Mouse (Mus musculus) forebrain, embryonic 14.5 days (tissue): ENCODE results near the gene Sds. TPM values are rescaled to one million over a fixed set of nuclear protein-coding genes. Genes with fewer than 3 reads are reported as not detected.

Source experiments
- ATAC-seq: fragments of 200-750 bp; cut with Nextera tagmentation; 2 replicates; pipeline ENCODE4 v1.8.0; 2017; ENCODE audit warnings: mild to moderate bottlenecking, moderate library complexity
- DNase-seq: peaks from one replicate; pipeline ENCODE4 v3.0.0-alpha.2; 2015; ENCODE audit warnings: low spot score
- H3K27ac ChIP-seq: fragments of 300-500 bp; sonication (generic); 2 replicates; pipeline ENCODE4 v1.5.1; 2014; ENCODE audit warnings: low read depth, mild to moderate bottlenecking, control low read depth, low read length, moderate library complexity
- H3K27me3 ChIP-seq: fragments of 300-500 bp; sonication (generic); replicated peaks from 2 replicates; pipeline ENCODE4 v1.6.1; 2014; ENCODE audit warnings: low read length, control low read depth, mixed read lengths; ENCODE audit not compliant: control insufficient read depth, insufficient read depth
- H3K36me3 ChIP-seq: fragments of 300-500 bp; sonication (generic); 2 replicates; pipeline ENCODE4 v1.6.1; 2014; ENCODE audit warnings: low read length, control low read depth; ENCODE audit not compliant: control insufficient read depth, insufficient read depth
- H3K4me1 ChIP-seq: fragments of 300-500 bp; sonication (generic); 2 replicates; pipeline ENCODE4 v1.6.1; 2014; ENCODE audit warnings: antibody characterized with exemption, low read length, control low read depth; ENCODE audit not compliant: control insufficient read depth, insufficient read depth
- H3K4me2 ChIP-seq: fragments of 300-500 bp; sonication (generic); 2 replicates; pipeline ENCODE4 v1.6.1; 2014; ENCODE audit warnings: mild to moderate bottlenecking, control low read depth, low read length
- H3K4me3 ChIP-seq: fragments of 300-500 bp; sonication (generic); 2 replicates; pipeline ENCODE4 v1.5.1; 2014; ENCODE audit warnings: low read depth, low read length, control low read depth
- H3K9ac ChIP-seq: fragments of 300-500 bp; sonication (generic); 2 replicates; pipeline ENCODE4 v1.6.1; 2014; ENCODE audit warnings: mild to moderate bottlenecking, low read length, control low read depth, moderate library complexity
- H3K9me3 ChIP-seq: fragments of 300-500 bp; sonication (generic); replicated peaks from 2 replicates; pipeline ENCODE4 v1.6.1; 2016; ENCODE audit warnings: low read length, control low read depth, mixed read lengths; ENCODE audit not compliant: control insufficient read depth
- WGBS: fragments of 180-500 bp; shearing (Covaris S2); extraction: QIAGEN DNeasy Blood & Tissue Kit; methylation state at CpG from one replicate; pipeline ENCODE4 v1.1.7; 2014; 5-methylcytosine and 5-hydroxymethylcytosine counted together
- polyA plus RNA-seq: library from polyadenylated mRNA; unstranded; fragments of >200 nt; fragmentation: Nextera tagmentation; extraction: Ambion mirVana; gene quantifications from 2 replicates; pipeline ENCODE4 v1.2.1, GENCODE M21; 2014

Gene Sds
- polyA plus RNA-seq, 1 experiment from 2014 or later, result not detected

DNA sequence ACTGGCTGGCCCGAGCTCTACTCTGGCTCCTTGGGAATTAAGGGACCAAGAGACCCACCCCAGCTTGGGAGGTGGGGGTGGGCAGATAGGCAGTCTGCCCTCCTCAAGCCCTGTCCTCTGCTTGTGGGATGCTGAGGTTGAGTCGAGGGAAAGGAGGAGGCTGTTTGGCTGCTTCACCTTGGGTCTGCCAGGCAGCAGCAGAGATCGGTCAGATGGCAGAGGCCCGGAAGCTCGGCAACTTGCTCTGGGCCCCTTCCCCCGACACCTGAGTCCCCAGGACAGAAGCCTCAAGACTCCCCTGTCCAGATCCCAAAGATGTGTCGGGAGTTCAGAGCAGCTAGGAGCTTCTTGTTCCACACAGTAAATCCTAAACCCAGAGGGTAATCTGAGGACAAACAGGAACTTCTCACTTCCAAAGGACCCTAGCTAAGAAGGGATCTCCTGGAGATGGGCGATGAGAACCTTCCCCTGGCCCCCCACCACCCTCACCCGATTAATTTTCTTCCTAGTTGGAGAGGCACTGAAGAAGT, 43.8 kb upstream of the Sds start:
- peak overlapping the region; percentile 38 for H3K4me3 ChIP-seq
- peak overlapping the region; percentile 33; the same call in 1 of the 2 replicates for H3K4me2 ChIP-seq
- H3K27me3 ChIP-seq, result peaks cover 74% of the 10 kb centered on the region
- peak overlapping the region; percentile 43; the same call in 1 of the 2 replicates for H3K9ac ChIP-seq
- 0% methylated on average over 9 of the region's 9 CpGs for WGBS
- no peaks in the 10 kb centered on the region for H3K9me3 ChIP-seq
- peaks cover 12% of the 10 kb centered on the region for H3K4me1 ChIP-seq
- 0 out of 2 replicates have a peak overlapping the region, but pooled peaks have one; percentile 41 for H3K27ac ChIP-seq
- no peaks in the 10 kb centered on the region for H3K36me3 ChIP-seq
- no peak for ATAC-seq
- DNase-seq, result no peak

DNA sequence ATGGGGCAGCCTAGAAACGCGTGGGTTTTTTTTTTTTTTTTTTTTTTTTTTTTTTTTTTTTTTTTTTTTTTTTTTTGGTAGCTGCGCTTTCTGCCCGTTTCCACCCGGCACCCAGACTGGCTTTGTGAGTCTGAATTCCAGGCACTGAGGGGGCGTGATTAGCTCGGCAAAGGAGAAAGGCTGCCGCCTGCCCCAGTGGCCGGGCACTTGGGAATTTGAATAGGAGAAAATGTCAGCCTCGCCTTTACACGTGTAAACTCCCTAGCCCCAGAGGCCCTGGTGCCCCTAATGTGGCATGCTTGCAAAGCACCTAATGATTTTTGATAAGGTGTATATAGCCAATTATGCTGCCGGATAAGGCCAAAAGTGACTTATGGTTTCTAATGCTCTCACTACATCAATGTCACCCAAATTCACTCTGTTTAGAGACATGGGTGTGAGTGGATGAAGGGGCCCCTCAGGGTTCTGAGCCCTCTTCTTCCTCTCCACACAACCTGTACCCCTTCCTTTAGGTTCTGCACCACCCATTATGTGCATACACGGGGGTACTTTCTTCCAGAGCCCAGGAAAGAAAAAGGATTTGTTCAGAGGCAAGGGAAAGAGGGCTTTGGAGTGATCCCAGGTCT, 43.1 kb upstream of the Sds start:
- WGBS, result 2% methylated on average over 13 of the region's 13 CpGs
- ATAC-seq, result no peak
- H3K4me1 ChIP-seq, result peaks cover 14% of the 10 kb centered on the region
- H3K36me3 ChIP-seq, result no peaks in the 10 kb centered on the region
- H3K4me3 ChIP-seq, result peak overlapping the region; percentile 38
- peak overlapping the region; percentile 43; the same call in 1 of the 2 replicates for H3K9ac ChIP-seq
- H3K4me2 ChIP-seq, result no peak overlapping the region
- no peak overlapping the region; the same call in 1 of the 2 replicates for H3K27ac ChIP-seq
- peaks cover 81% of the 10 kb centered on the region for H3K27me3 ChIP-seq
- no peaks in the 10 kb centered on the region for H3K9me3 ChIP-seq
- no peak for DNase-seq

DNA sequence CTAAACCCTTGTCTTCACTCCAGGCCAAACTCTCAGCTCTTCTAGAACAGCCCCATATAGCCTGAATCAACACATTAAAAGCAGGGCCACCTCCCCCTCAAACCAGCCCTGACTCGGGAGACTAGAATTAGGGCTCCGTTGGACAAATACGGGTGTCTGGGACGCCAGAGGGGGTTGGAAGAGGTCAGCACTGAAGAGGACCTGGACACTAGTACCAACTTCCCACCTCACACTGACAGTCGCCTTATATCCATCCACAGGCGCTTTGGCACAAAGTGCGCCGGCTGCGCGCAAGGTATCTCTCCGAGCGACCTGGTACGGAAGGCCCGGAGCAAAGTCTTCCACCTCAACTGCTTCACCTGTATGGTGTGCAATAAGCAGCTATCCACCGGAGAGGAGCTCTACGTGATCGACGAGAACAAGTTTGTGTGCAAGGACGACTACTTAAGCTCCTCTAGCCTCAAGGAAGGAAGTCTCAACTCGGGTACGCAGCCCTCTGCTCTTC, 42.0 kb upstream of the Sds start:
- Histone ChIP-seq H3K4me2 (peak overlapping the region; percentile 58), H3K4me1 (peaks cover 17% of the 10 kb centered on the region), H3K4me3 (peak overlapping the region; percentile 38), H3K27me3 (peaks cover 91% of the 10 kb centered on the region), H3K36me3 (no peaks in the 10 kb centered on the region), H3K27ac (no peak overlapping the region), H3K9me3 (no peaks in the 10 kb centered on the region), H3K9ac (peak overlapping the region; percentile 43)
- 3% methylated on average over 21 of the region's 21 CpGs for WGBS
- ATAC-seq (no peak), DNase-seq (no peak)

DNA sequence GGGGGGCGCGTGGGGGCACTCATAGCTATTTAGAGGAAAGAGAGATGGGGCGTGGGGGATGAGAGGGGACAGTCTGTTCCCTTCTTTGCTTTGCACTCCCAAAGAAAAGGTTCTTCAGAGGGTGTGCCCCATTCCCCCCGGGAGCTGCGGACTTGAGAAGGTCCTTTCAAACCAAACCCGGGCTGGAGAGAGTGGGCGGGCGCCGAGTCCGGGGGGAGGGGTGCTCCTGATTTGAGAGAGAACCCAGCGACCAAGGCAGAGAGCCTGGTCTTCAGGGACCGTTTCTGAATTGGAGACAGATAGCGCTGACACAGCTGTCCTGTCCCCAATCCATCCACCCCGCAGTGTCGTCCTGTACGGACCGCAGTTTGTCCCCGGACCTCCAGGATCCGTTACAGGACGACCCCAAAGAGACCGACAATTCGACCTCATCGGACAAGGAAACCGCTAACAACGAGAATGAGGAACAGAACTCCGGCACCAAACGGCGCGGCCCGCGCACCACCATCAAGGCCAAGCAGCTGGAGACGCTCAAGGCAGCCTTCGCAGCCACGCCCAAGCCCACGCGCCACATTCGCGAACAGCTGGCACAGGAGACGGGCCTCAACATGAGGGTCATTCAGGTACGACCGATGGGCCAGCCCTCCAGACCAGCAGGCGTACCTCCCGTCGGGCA, 41.2 kb upstream of the Sds start:
- DNase-seq (no peak), ATAC-seq (no peak)
- Histone ChIP-seq H3K27me3 (peaks cover 91% of the 10 kb centered on the region), H3K4me1 (peaks cover 22% of the 10 kb centered on the region), H3K4me2 (peak overlapping the region; percentile 58), H3K9ac (peak overlapping the region; percentile 54), H3K36me3 (no peaks in the 10 kb centered on the region), H3K27ac (peak overlapping the region; percentile 60; the same call in 1 of the 2 replicates), H3K4me3 (peak overlapping the region; percentile 38), H3K9me3 (no peaks in the 10 kb centered on the region)
- WGBS, result under 1% methylated on average over 44 of the region's 44 CpGs

DNA sequence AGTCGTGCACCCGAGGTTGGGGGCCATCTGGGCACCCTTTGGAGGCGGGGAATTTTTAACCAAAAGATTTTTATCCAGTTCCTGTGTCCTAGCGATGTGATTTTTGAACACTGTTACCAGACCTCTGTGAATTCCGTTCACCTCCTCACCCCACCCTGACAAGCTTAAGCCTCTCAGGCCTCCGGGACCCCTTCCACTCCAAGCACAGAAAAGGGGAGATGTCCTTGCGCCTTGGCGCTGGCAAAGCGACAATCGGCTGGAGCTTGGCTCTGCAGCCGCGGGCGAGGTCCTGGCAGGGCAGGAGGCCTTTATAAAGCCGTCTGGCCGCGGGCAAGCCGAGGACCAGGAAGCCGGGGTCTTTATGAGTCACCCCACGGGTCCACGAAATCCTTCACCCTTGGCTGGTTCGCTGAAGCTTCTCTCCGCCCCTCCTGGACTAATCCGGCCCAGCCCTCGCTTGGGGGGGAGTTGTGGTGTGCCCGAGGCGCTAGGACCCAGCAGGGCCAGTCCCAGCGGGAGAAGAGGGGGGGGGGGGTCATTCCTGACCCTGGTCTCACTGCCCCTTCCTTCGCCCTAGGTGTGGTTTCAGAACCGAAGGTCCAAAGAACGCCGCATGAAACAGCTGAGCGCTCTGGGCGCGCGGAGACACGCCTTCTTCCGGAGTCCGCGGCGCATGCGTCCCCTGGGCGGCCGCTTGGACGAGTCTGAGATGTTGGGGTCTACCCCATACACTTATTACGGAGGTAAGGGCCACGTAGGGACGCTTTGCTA, 40.4 kb upstream of the Sds start:
- DNase-seq, result no peak
- H3K27me3 ChIP-seq, result peaks cover 87% of the 10 kb centered on the region
- WGBS, result under 1% methylated on average over 46 of the region's 47 CpGs

DNA sequence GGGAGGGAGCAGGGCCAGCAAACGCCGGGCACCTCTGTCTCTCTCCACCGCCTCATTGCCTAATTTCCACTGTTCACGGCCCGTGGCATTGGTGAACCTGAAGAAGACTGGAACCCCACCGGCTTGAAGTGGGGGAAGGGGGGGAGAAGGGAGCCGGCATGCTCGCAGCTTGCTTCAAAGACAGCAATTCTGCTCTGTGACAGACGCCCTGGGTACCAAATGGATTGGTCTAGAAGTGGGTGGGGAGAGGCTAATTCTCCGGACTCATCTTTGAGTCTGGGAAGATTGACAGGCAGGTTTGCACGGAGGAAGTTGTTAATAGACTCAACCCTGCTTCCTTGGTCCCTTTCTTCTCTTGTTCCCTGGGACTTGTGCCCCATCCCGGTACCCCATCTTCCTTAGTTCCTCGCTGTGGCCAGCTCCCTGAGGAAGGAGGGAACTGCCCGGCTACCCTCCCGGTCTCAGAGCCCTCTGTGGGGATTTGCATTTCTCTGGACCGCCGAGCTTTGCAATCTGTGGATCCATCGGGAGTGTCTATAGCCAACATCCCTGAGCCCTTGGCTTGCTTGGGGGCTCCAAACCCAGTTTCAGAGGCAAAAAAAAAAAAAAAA, 39.3 kb upstream of the Sds start:
- ATAC-seq (no peak), DNase-seq (no peak)
- H3K36me3 ChIP-seq, result no peaks in the 10 kb centered on the region
- peaks cover 22% of the 10 kb centered on the region for H3K4me1 ChIP-seq
- H3K27ac ChIP-seq, result peak overlapping the region; percentile 60; the same call in 1 of the 2 replicates
- H3K4me2 ChIP-seq, result peak overlapping the region; percentile 37
- peak overlapping the region; percentile 17 for H3K4me3 ChIP-seq
- peak overlapping the region; percentile 54; the same call in 1 of the 2 replicates for H3K9ac ChIP-seq
- WGBS, result under 1% methylated on average over 18 of the region's 18 CpGs
- H3K27me3 ChIP-seq, result peaks cover 76% of the 10 kb centered on the region
- H3K9me3 ChIP-seq, result no peaks in the 10 kb centered on the region

More for the DNA sequence above, 40.4 kb upstream of the Sds start:
- peak overlapping the region; percentile 54 for H3K9ac ChIP-seq
- H3K27ac ChIP-seq, result peak overlapping the region; percentile 60; the same call in 1 of the 2 replicates
- H3K4me2 ChIP-seq, result peak overlapping the region; percentile 58
- H3K36me3 ChIP-seq, result no peaks in the 10 kb centered on the region
- H3K4me3 ChIP-seq, result peak overlapping the region; percentile 38
- H3K4me1 ChIP-seq, result peaks cover 22% of the 10 kb centered on the region
- no peaks in the 10 kb centered on the region for H3K9me3 ChIP-seq
- no peak for ATAC-seq

DNA sequence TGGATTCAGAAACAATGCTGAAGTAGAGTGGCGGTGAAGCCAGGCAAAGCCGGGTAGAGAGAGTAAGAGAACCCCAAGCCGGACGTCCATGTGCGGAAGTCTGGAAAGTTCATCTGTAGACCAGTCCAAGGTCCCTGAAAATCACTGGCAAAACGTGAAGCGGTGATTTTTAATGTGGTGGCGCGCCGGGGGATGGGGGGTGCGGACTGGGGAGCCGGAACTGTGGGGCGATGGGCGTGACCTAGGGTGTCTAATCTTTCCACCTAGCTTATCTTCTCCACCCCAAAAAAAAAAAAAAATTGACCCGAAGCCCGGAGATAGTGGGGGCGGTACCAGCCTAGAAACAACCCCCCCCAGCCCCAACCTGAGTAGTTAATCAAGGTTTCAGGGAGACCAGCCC, 38.8 kb upstream of the Sds start:
- H3K9ac ChIP-seq, result peak overlapping the region; percentile 54
- DNase-seq (no peak), ATAC-seq (no peak)
- H3K27me3 ChIP-seq, result peaks cover 71% of the 10 kb centered on the region
- under 1% methylated on average over 17 of the region's 17 CpGs for WGBS
- no peaks in the 10 kb centered on the region for H3K9me3 ChIP-seq
- H3K36me3 ChIP-seq, result no peaks in the 10 kb centered on the region
- H3K4me1 ChIP-seq, result peaks cover 22% of the 10 kb centered on the region
- H3K27ac ChIP-seq, result peak overlapping the region; percentile 52; the same call in 1 of the 2 replicates
- H3K4me3 ChIP-seq, result peak overlapping the region; percentile 28
- peak overlapping the region; percentile 37 for H3K4me2 ChIP-seq

DNA sequence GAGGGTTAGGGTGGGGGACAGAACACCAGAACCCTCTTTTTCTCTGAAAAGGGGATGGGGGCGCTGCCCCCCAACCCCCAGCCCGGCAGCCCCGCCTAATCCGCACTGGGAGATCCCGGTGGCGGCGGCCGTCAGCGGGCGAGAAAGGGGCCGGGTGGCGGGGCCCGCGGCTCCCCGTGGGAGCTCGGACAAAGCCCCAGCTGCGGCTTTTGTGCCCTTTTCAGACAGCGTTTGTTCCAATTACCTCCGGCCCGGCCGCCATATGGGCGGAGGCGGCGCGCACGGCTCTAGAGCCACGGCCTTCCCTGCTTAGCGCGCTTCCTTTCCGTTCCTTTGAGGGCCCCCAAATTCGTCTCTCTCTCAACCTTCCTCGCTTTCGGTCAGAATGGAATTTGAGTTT, 38.3 kb upstream of the Sds start:
- Histone ChIP-seq H3K4me1 (peaks cover 22% of the 10 kb centered on the region), H3K9ac (peak overlapping the region; percentile 54)

More for the DNA sequence above, 38.3 kb upstream of the Sds start:
- no peaks in the 10 kb centered on the region for H3K9me3 ChIP-seq
- under 1% methylated on average over 32 of the region's 33 CpGs for WGBS
- peak overlapping the region; percentile 37 for H3K4me2 ChIP-seq
- DNase-seq (no peak), ATAC-seq (no peak)
- peak overlapping the region; percentile 52 for H3K27ac ChIP-seq
- H3K4me3 ChIP-seq, result peak overlapping the region; percentile 28
- H3K36me3 ChIP-seq, result no peaks in the 10 kb centered on the region
- peaks cover 70% of the 10 kb centered on the region for H3K27me3 ChIP-seq
